Mouse (Mus musculus): ENCODE results near the gene Cda.

DNA sequence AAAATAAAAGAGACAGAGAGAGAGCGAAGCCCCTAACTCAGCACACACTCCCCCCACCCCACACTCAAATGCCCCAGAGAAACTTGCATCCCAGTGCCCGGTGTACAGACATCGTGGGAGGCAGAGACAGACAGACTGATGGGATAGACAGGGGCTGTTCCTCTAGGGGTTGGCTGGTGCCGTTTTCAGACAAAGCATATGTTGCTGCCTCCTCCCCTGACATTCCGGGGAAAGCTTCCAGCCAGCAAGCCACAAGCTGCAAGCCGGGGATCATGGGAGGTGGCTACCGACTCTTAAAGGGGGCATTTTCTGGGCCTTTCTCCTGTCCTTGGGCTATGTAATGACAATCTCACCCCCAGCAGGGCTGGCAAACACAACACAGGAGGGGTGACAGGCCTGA is 25.9 kb upstream of the Cda start:
- no peak for TF ChIP-seq GATA1 (IDR thresholded peaks at IDR 0.05; ENCODE audit: low read length)
- no peak for TF ChIP-seq TAL1 (IDR thresholded peaks at IDR 0.05; ENCODE audit: low read length)
